Mouse (Mus musculus): Measurements from ENCODE around the gene Ppp2r5d. TPM values are rescaled to one million over a fixed set of nuclear protein-coding genes. Genes with fewer than 3 reads are reported as not detected.

Ppp2r5d gene
- total RNA-seq, 2 experiments from 2014 or later: 88.0 to 91.4 TPM

GRCm38 (mm10) chr17:46711612-46712271 lies 6.8 kb upstream of the Ppp2r5d start:
- TF ChIP-seq CTCF (conservative IDR thresholded peaks at IDR 0.05): no peak
- H3K27ac ChIP-seq: peak overlapping the region; percentile 86
- H3K4me3 ChIP-seq: peak overlapping the region; percentile 85
- DNase-seq (ENCODE audit: low spot score in 2 of 2): no peak

GRCm38 (mm10) chr17:46710959-46711597 lies 6.2 kb upstream of the Ppp2r5d start, which contains the start of gene Pex6:
Pex6 (plus strand) TSS chr17:46711463.
- Histone ChIP-seq H3K27ac (peak within 1 kb of the TSS; percentile 86), H3K4me3 (peak within 1 kb of the TSS; percentile 85)
- DNase-seq (ENCODE audit: low spot score in 2 of 2): peak; percentile 93 to 94
- no peak for TF ChIP-seq CTCF (conservative IDR thresholded peaks at IDR 0.05)

- TF ChIP-seq CTCF (conservative IDR thresholded peaks at IDR 0.05): no peak
- Histone ChIP-seq H3K27ac (no peak overlapping the region), H3K4me3 (no peak overlapping the region)
- DNase-seq (ENCODE audit: low spot score in 2 of 2): no peak
Observed at GRCm38 (mm10) chr17:46706375-46707089, 1.6 kb upstream of the Ppp2r5d start.

GRCm38 (mm10) chr17:46703971-46704886 lies 682 bp downstream of the Ppp2r5d start:
- TF ChIP-seq CTCF (conservative IDR thresholded peaks at IDR 0.05): no peak
- DNase-seq (ENCODE audit: low spot score in 2 of 2): no peak
- Histone ChIP-seq H3K27ac (peak overlapping the region; percentile 95), H3K4me3 (peak overlapping the region; percentile 93)

- Histone ChIP-seq H3K4me3 (peak overlapping the region; percentile 93), H3K27ac (peak overlapping the region; percentile 78)
- DNase-seq (ENCODE audit: low spot score in 2 of 2): no peak
- no peak for TF ChIP-seq CTCF (conservative IDR thresholded peaks at IDR 0.05)
Observed at GRCm38 (mm10) chr17:46702506-46702905, 2.4 kb downstream of the Ppp2r5d start.

- Histone ChIP-seq H3K27ac (peak overlapping the region; percentile 78), H3K4me3 (peak overlapping the region; percentile 93)
- DNase-seq (ENCODE audit: low spot score in 2 of 2): no peak
- no peak for TF ChIP-seq CTCF (conservative IDR thresholded peaks at IDR 0.05)
Observed at GRCm38 (mm10) chr17:46702100-46702499, 2.8 kb downstream of the Ppp2r5d start.

- Histone ChIP-seq H3K27ac (peak overlapping the region; percentile 78), H3K4me3 (peak overlapping the region; percentile 93)
- no peak for DNase-seq (ENCODE audit: low spot score in 2 of 2)
- TF ChIP-seq CTCF (conservative IDR thresholded peaks at IDR 0.05): no peak
Observed at GRCm38 (mm10) chr17:46701489-46701888, 3.4 kb downstream of the Ppp2r5d start.

GRCm38 (mm10) chr17:46699912-46700311 lies 5.0 kb downstream of the Ppp2r5d start:
- no peak for DNase-seq (ENCODE audit: low spot score in 2 of 2)
- H3K4me3 ChIP-seq: no peak overlapping the region
- no peak overlapping the region for H3K27ac ChIP-seq
- no peak for TF ChIP-seq CTCF (conservative IDR thresholded peaks at IDR 0.05)

- no peak overlapping the region for H3K4me3 ChIP-seq
- no peak overlapping the region for H3K27ac ChIP-seq
- no peak for TF ChIP-seq CTCF (conservative IDR thresholded peaks at IDR 0.05)
- DNase-seq (ENCODE audit: low spot score in 2 of 2): no peak
Observed at GRCm38 (mm10) chr17:46699245-46699644, 5.7 kb downstream of the Ppp2r5d start.

GRCm38 (mm10) chr17:46698515-46698914 lies 6.4 kb downstream of the Ppp2r5d start:
- Histone ChIP-seq H3K4me3 (no peak overlapping the region), H3K27ac (no peak overlapping the region)
- DNase-seq (ENCODE audit: low spot score in 2 of 2): no peak
- no peak for TF ChIP-seq CTCF (conservative IDR thresholded peaks at IDR 0.05)

- H3K27ac ChIP-seq: no peak overlapping the region
- H3K4me3 ChIP-seq: no peak overlapping the region
- no peak for TF ChIP-seq CTCF (conservative IDR thresholded peaks at IDR 0.05)
- DNase-seq (ENCODE audit: low spot score in 2 of 2): no peak
Observed at GRCm38 (mm10) chr17:46694517-46695063, 10.3 kb downstream of the Ppp2r5d start.

GRCm38 (mm10) chr17:46691390-46691789 lies 13.5 kb downstream of the Ppp2r5d start:
- TF ChIP-seq CTCF (conservative IDR thresholded peaks at IDR 0.05): no peak
- no peak overlapping the region for H3K27ac ChIP-seq
- no peak for DNase-seq (ENCODE audit: low spot score in 2 of 2)
- no peak overlapping the region for H3K4me3 ChIP-seq
